Mouse (Mus musculus) neural tube, embryonic 14.5 days (tissue): ENCODE measurements around the gene Kcnb1. TPM values are rescaled to one million over a fixed set of nuclear protein-coding genes. Genes with fewer than 3 reads are reported as not detected.

Experiments used
- ATAC-seq: fragments of 200-750 bp; cut with Nextera tagmentation; 2 replicates; pipeline ENCODE4 v1.8.0; 2017; ENCODE audit warnings: low read depth, mild to moderate bottlenecking, moderate TSS enrichment, moderate library complexity
- H3K27ac ChIP-seq: fragments of 300-500 bp; sonication (generic); 2 replicates; pipeline ENCODE4 v1.5.1; 2014; ENCODE audit warnings: low read depth, mild to moderate bottlenecking, control low read depth, low read length, moderate library complexity, mixed read lengths
- H3K27me3 ChIP-seq: fragments of 300-500 bp; sonication (generic); 2 replicates; pipeline ENCODE4 v1.6.1; 2014; ENCODE audit warnings: low read length; ENCODE audit not compliant: control insufficient read depth, insufficient read depth
- H3K36me3 ChIP-seq: fragments of 300-500 bp; sonication (generic); 2 replicates; pipeline ENCODE4 v1.6.1; 2014; ENCODE audit warnings: low read length, mixed read lengths; ENCODE audit not compliant: control insufficient read depth, insufficient read depth
- H3K4me1 ChIP-seq: fragments of 300-500 bp; sonication (generic); 2 replicates; pipeline ENCODE4 v1.6.1; 2014; ENCODE audit warnings: low read length; ENCODE audit not compliant: control insufficient read depth, insufficient read depth
- H3K4me2 ChIP-seq: fragments of 300-500 bp; sonication (generic); 2 replicates; pipeline ENCODE4 v1.6.1; 2014; ENCODE audit warnings: mild to moderate bottlenecking, low read depth, low read length, control low read depth
- H3K4me3 ChIP-seq: fragments of 300-500 bp; sonication (generic); 2 replicates; pipeline ENCODE4 v1.5.1; 2014; ENCODE audit warnings: low read depth, low read length, control low read depth, mixed read lengths
- H3K9ac ChIP-seq: fragments of 300-500 bp; sonication (generic); replicated peaks from 2 replicates; pipeline ENCODE4 v1.6.1; 2014; ENCODE audit warnings: low read depth, mild to moderate bottlenecking, control low read depth, low read length, mixed read lengths
- H3K9me3 ChIP-seq: fragments of 300-500 bp; sonication (generic); 2 replicates; pipeline ENCODE4 v1.6.1; 2016; ENCODE audit warnings: low read length; ENCODE audit not compliant: control insufficient read depth
- WGBS: fragments of 180-500 bp; shearing (Covaris S2); extraction: QIAGEN DNeasy Blood & Tissue Kit; methylation state at CpG from one replicate; pipeline ENCODE4 v1.1.7; 2014; 5-methylcytosine and 5-hydroxymethylcytosine counted together
- polyA plus RNA-seq: library from polyadenylated mRNA; unstranded; fragments of >200 nt; fragmentation: Nextera tagmentation; extraction: Ambion mirVana; gene quantifications from 2 replicates; pipeline ENCODE4 v1.2.1, GENCODE M21; 2014

The Kcnb1 gene
- polyA plus RNA-seq: 4.9 and 5.4 TPM in 2 replicates

GRCm38 (mm10) chr2:167190076-167190399 lies at the start of gene Kcnb1:
Gene Kcnb1, minus strand, starts transcription at chr2:167190155.
- Histone ChIP-seq H3K27me3 (peaks cover 8% of the 10 kb centered on the region; the same call in 1 of the 2 replicates), H3K4me3 (peak within 1 kb of the TSS; percentile 56), H3K9me3 (no peaks in the 10 kb centered on the region), H3K4me1 (peaks cover 14% of the 10 kb centered on the region), H3K4me2 (peak within 1 kb of the TSS; percentile 66), H3K9ac (peak within 1 kb of the TSS; percentile 69), H3K27ac (no peak within 1 kb of the TSS; the same call in 1 of the 2 replicates), H3K36me3 (no peaks in the 10 kb centered on the region)
- peak; percentile 84 for ATAC-seq
- WGBS: under 1% methylated on average over 39 of the region's 41 CpGs

- Histone ChIP-seq H3K36me3 (no peaks in the 10 kb centered on the region), H3K4me3 (no peak overlapping the region), H3K4me1 (peaks cover 5% of the 10 kb centered on the region; the same call in 1 of the 2 replicates), H3K27me3 (no peaks in the 10 kb centered on the region), H3K4me2 (peak overlapping the region; percentile 16; the same call in 1 of the 2 replicates), H3K9ac (no peak overlapping the region), H3K9me3 (no peaks in the 10 kb centered on the region), H3K27ac (no peak overlapping the region)
- ATAC-seq: no peak
- WGBS: 37% methylated on average over 12 of the region's 12 CpGs
These were observed 49.3 kb upstream of the Kcnb1 start for GRCm38 (mm10) chr2:167239262-167239661.

- Histone ChIP-seq H3K4me1 (peaks cover 5% of the 10 kb centered on the region; the same call in 1 of the 2 replicates), H3K4me2 (no peak overlapping the region), H3K27ac (no peak overlapping the region), H3K27me3 (no peaks in the 10 kb centered on the region), H3K9me3 (no peaks in the 10 kb centered on the region), H3K4me3 (no peak overlapping the region), H3K9ac (no peak overlapping the region), H3K36me3 (no peaks in the 10 kb centered on the region)
- no peak for ATAC-seq
- WGBS: 85% methylated on average over 9 of the region's 9 CpGs
These were observed 47.3 kb upstream of the Kcnb1 start for GRCm38 (mm10) chr2:167237224-167237623.

- Histone ChIP-seq H3K4me3 (no peak overlapping the region), H3K9me3 (no peaks in the 10 kb centered on the region), H3K4me2 (no peak overlapping the region), H3K36me3 (no peaks in the 10 kb centered on the region), H3K4me1 (peaks cover 5% of the 10 kb centered on the region; the same call in 1 of the 2 replicates), H3K27me3 (no peaks in the 10 kb centered on the region; the same call in 1 of the 2 replicates), H3K27ac (no peak overlapping the region), H3K9ac (no peak overlapping the region)
- ATAC-seq: no peak
- 98% methylated on average over 4 of the region's 4 CpGs for WGBS
These were observed 46.2 kb upstream of the Kcnb1 start for GRCm38 (mm10) chr2:167236174-167236573.

GRCm38 (mm10) chr2:167235338-167236018 lies 45.5 kb upstream of the Kcnb1 start:
- no peak overlapping the region for H3K27ac ChIP-seq
- ATAC-seq: no peak
- H3K4me1 ChIP-seq: peaks cover 5% of the 10 kb centered on the region; the same call in 1 of the 2 replicates
- no peak overlapping the region for H3K4me3 ChIP-seq
- H3K9me3 ChIP-seq: no peaks in the 10 kb centered on the region
- 72% methylated on average over 17 of the region's 17 CpGs for WGBS
- no peaks in the 10 kb centered on the region for H3K36me3 ChIP-seq
- no peak overlapping the region for H3K9ac ChIP-seq
- H3K4me2 ChIP-seq: no peak overlapping the region
- no peaks in the 10 kb centered on the region; the same call in 1 of the 2 replicates for H3K27me3 ChIP-seq

GRCm38 (mm10) chr2:167233771-167234170 lies 43.8 kb upstream of the Kcnb1 start:
- 52% methylated on average over 14 of the region's 14 CpGs for WGBS

GRCm38 (mm10) chr2:167233009-167233335 lies 43.0 kb upstream of the Kcnb1 start:
- 74% methylated on average over 5 of the region's 5 CpGs for WGBS
- ATAC-seq: no peak

More at GRCm38 (mm10) chr2:167233771-167234170, 43.8 kb upstream of the Kcnb1 start:
- no peaks in the 10 kb centered on the region for H3K36me3 ChIP-seq
- H3K27ac ChIP-seq: no peak overlapping the region
- H3K4me1 ChIP-seq: no peaks in the 10 kb centered on the region
- H3K4me3 ChIP-seq: no peak overlapping the region
- no peaks in the 10 kb centered on the region; the same call in 1 of the 2 replicates for H3K27me3 ChIP-seq
- no peak overlapping the region for H3K9ac ChIP-seq
- ATAC-seq: no peak
- H3K9me3 ChIP-seq: no peaks in the 10 kb centered on the region
- no peak overlapping the region for H3K4me2 ChIP-seq

GRCm38 (mm10) chr2:167232132-167233008 lies 42.4 kb upstream of the Kcnb1 start:
- Histone ChIP-seq H3K4me3 (no peak overlapping the region), H3K27me3 (no peaks in the 10 kb centered on the region; the same call in 1 of the 2 replicates), H3K27ac (no peak overlapping the region), H3K4me2 (no peak overlapping the region), H3K36me3 (no peaks in the 10 kb centered on the region), H3K9ac (no peak overlapping the region), H3K4me1 (no peaks in the 10 kb centered on the region), H3K9me3 (no peaks in the 10 kb centered on the region)
- WGBS: 54% methylated on average over 14 of the region's 14 CpGs
- ATAC-seq: no peak

More at GRCm38 (mm10) chr2:167233009-167233335, 43.0 kb upstream of the Kcnb1 start:
- H3K9me3 ChIP-seq: no peaks in the 10 kb centered on the region
- no peaks in the 10 kb centered on the region for H3K4me1 ChIP-seq
- no peak overlapping the region for H3K9ac ChIP-seq
- no peak overlapping the region for H3K4me3 ChIP-seq
- no peaks in the 10 kb centered on the region; the same call in 1 of the 2 replicates for H3K27me3 ChIP-seq
- no peak overlapping the region for H3K27ac ChIP-seq
- H3K36me3 ChIP-seq: no peaks in the 10 kb centered on the region
- no peak overlapping the region for H3K4me2 ChIP-seq

GRCm38 (mm10) chr2:167230554-167230953 lies 40.6 kb upstream of the Kcnb1 start:
- Histone ChIP-seq H3K4me2 (0 out of 2 replicates have a peak overlapping the region, but pooled peaks have one; percentile 2), H3K9ac (no peak overlapping the region), H3K27me3 (no peaks in the 10 kb centered on the region; the same call in 1 of the 2 replicates), H3K9me3 (no peaks in the 10 kb centered on the region), H3K4me1 (no peaks in the 10 kb centered on the region), H3K4me3 (no peak overlapping the region), H3K27ac (no peak overlapping the region), H3K36me3 (no peaks in the 10 kb centered on the region)
- 10% methylated on average over 15 of the region's 15 CpGs for WGBS
- no peak for ATAC-seq
